In genomic region chr9:114042490-114042889, GRCm38 (mm10) we compare ENCODE assay signal across 16 mouse cellular contexts. TPM values are rescaled to one million over a fixed set of nuclear protein-coding genes. Genes with fewer than 3 reads are reported as not detected.
A peak's percentile ranks its signal among the peaks of the same experiment; 100 is the strongest.
DNase-seq lines count a peak whose midpoint lies in the region; ATAC-seq lines count a peak whose summit lies in the region.
"Had no signal": no experiment of that assay in that cellular context is flagged by ENCODE, and none has a peak within 500 bp of the region (broad histone marks: within the 10 kb centered on the region; RNA-seq: fewer than 3 reads in every experiment).

No protein-coding gene starts in this region.

- WGBS in lung, embryonic 15.5 days: 42% methylated on average over 6 of the region's 6 CpGs
- WGBS in embryonic facial prominence, embryonic 12.5 days: 17% methylated on average over 6 of the region's 6 CpGs
- 43% methylated on average over 6 of the region's 6 CpGs for WGBS in limb, embryonic 15.5 days

- H3K36me3 ChIP-seq in lung, embryonic 15.5 days: no peaks in the 10 kb centered on the region
- no peaks in the 10 kb centered on the region for H3K36me3 ChIP-seq in embryonic facial prominence, embryonic 12.5 days
- H3K36me3 ChIP-seq in limb, embryonic 15.5 days: no peaks in the 10 kb centered on the region

- 0 out of 2 replicates have a peak, but pooled peaks cover 5% of the 10 kb centered on the region for H3K4me1 ChIP-seq in lung, embryonic 15.5 days
- no peaks in the 10 kb centered on the region for H3K4me1 ChIP-seq in embryonic facial prominence, embryonic 12.5 days
- peaks cover 7% of the 10 kb centered on the region; the same call in 1 of the 2 replicates for H3K4me1 ChIP-seq in limb, embryonic 15.5 days

- peak overlapping the region; percentile 51 for H3K27ac ChIP-seq in lung, embryonic 15.5 days
- peak overlapping the region; percentile 51; the same call in 1 of the 2 replicates for H3K27ac ChIP-seq in embryonic facial prominence, embryonic 12.5 days
- peak overlapping the region; percentile 73 for H3K27ac ChIP-seq in limb, embryonic 15.5 days
- H3K27ac ChIP-seq: gastrocnemius, adult 2 months; liver, embryonic 14.5 days had no signal

- peak; percentile 40; the same call in 1 of the 2 replicates for ATAC-seq in lung, embryonic 15.5 days (ENCODE audit: borderline replicate concordance, extremely low read depth, low FRiP score, low TSS enrichment)
- no peak for ATAC-seq in embryonic facial prominence, embryonic 12.5 days (ENCODE audit: insufficient number of reproducible peaks, insufficient read depth, low FRiP score, low TSS enrichment)
- no peak for ATAC-seq in limb, embryonic 15.5 days (ENCODE audit: insufficient number of reproducible peaks, low FRiP score, low TSS enrichment, low read depth)
- ATAC-seq: Patski had no signal

- H3K4me3 ChIP-seq in lung, embryonic 15.5 days: no peak overlapping the region
- H3K4me3 ChIP-seq in embryonic facial prominence, embryonic 12.5 days: no peak overlapping the region
- H3K4me3 ChIP-seq in limb, embryonic 15.5 days: no peak overlapping the region
- H3K4me3 ChIP-seq: gastrocnemius, adult 2 months had no signal

- DNase-seq in frontal cortex, postnatal 14 days (ENCODE audit: low spot score in 2 of 2): peak; percentile 14 to 18
- no peak for DNase-seq in frontal cortex, postnatal 36 days (ENCODE audit: low spot score in 2 of 2)
- DNase-seq in lung, postnatal 36 days: no peak
- no peak for DNase-seq in natural killer cell, adult 2 months (ENCODE audit: low spot score in 2 of 2)
- DNase-seq in thymus, adult 18-20 months: no peak
- DNase-seq: adrenal gland, adult 8-10 months; cerebellum, adult 11 months; gastrocnemius, adult 2 months; spleen, adult 18-20 months; thymus, postnatal 14 days had no signal

- peak overlapping the region; percentile 44 for H3K4me2 ChIP-seq in lung, embryonic 15.5 days
- H3K4me2 ChIP-seq in embryonic facial prominence, embryonic 12.5 days (replicated peaks): no peak overlapping the region
- no peak overlapping the region for H3K4me2 ChIP-seq in limb, embryonic 15.5 days
- H3K4me2 ChIP-seq: heart, embryonic 11.5 days had no signal

- H3K9ac ChIP-seq in lung, embryonic 15.5 days: no peak overlapping the region
- no peak overlapping the region for H3K9ac ChIP-seq in embryonic facial prominence, embryonic 12.5 days
- H3K9ac ChIP-seq in limb, embryonic 15.5 days: no peak overlapping the region
- H3K9ac ChIP-seq: liver, embryonic 14.5 days had no signal

- no peaks in the 10 kb centered on the region for H3K9me3 ChIP-seq in lung, embryonic 15.5 days
- H3K9me3 ChIP-seq in embryonic facial prominence, embryonic 12.5 days: no peaks in the 10 kb centered on the region
- no peaks in the 10 kb centered on the region for H3K9me3 ChIP-seq in limb, embryonic 15.5 days

- no peaks in the 10 kb centered on the region for H3K27me3 ChIP-seq in lung, embryonic 15.5 days
- no peaks in the 10 kb centered on the region for H3K27me3 ChIP-seq in embryonic facial prominence, embryonic 12.5 days
- no peaks in the 10 kb centered on the region; the same call in 1 of the 2 replicates for H3K27me3 ChIP-seq in limb, embryonic 15.5 days
- H3K27me3 ChIP-seq: Patski had no signal

RNA-seq across cellular contexts. Expression of gene Fbxl2, which starts 3.5 kb away (rescaled TPM):
- polyA plus RNA-seq in lung, embryonic 15.5 days (2015; fragmentation: Nextera tagmentation; extraction: Ambion mirVana): 4.3 and 5.1 TPM in 2 replicates
- 8.3 and 8.6 TPM in 2 replicates for polyA plus RNA-seq in embryonic facial prominence, embryonic 12.5 days (2016; fragmentation: Nextera tagmentation; extraction: Ambion mirVana)
- 4.1 and 4.7 TPM in 2 replicates for polyA plus RNA-seq in limb, embryonic 15.5 days (2015; fragmentation: Nextera tagmentation; extraction: Ambion mirVana)

RNA-seq across cellular contexts. Expression of gene Susd5, which starts 14.4 kb away (rescaled TPM):
- polyA plus RNA-seq in lung, embryonic 15.5 days (2015; fragmentation: Nextera tagmentation; extraction: Ambion mirVana): 0.89 and 0.97 TPM in 2 replicates
- 6.4 and 9.2 TPM in 2 replicates for polyA plus RNA-seq in embryonic facial prominence, embryonic 12.5 days (2016; fragmentation: Nextera tagmentation; extraction: Ambion mirVana)
- polyA plus RNA-seq in limb, embryonic 15.5 days (2015; fragmentation: Nextera tagmentation; extraction: Ambion mirVana): 22.9 and 23.9 TPM in 2 replicates
- polyA plus RNA-seq: Patski had no signal

Comparison
In these comparisons a context has a peak if more than half of its experiments do, and no peak if none do; other contexts are left out.
1. DNase-seq: peak in frontal cortex, postnatal 14 days (2 of 2); none in frontal cortex, postnatal 36 days (0 of 2), lung, postnatal 36 days (single experiment), natural killer cell, adult 2 months (0 of 2) and thymus, adult 18-20 months (0 of 2).
2. Peak in every context shown above with its lines, with median percentiles within 50 percentile points of each other: H3K27ac ChIP-seq.